Mouse (Mus musculus): ENCODE results near the gene Rnase9.
"Not testable (repeated sequence)": the region's sequence is repeated elsewhere in the genome, so short reads cannot be mapped to it uniquely, and the experiment has no call there.

The Rnase9 gene

DNA sequence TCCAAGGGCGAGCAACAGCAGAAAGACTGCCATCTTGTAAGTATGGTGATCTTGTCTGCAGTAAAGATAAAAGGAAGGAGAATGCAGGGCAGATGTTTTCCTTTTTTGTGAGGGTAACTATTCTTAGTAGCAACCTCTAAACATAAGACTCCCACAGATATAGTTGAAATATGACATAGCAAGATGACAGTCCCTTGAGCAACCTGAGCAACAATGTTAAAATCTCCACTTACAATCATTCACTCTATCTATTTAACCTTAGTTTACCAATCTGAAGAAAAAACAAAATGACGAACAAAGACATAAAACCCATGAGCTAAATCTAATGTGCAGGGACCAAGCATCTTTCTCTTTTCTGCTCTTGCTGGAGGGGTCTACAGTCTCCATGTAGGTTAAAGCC, 8.4 kb upstream of the Rnase9 start, which contains the start of gene Rnase11:
Rnase11 (minus strand) TSS at position 101 of the 400 bp plus-strand sequence.
- no peak for DNase-seq (ENCODE audit: low spot score in 2 of 2)

DNA sequence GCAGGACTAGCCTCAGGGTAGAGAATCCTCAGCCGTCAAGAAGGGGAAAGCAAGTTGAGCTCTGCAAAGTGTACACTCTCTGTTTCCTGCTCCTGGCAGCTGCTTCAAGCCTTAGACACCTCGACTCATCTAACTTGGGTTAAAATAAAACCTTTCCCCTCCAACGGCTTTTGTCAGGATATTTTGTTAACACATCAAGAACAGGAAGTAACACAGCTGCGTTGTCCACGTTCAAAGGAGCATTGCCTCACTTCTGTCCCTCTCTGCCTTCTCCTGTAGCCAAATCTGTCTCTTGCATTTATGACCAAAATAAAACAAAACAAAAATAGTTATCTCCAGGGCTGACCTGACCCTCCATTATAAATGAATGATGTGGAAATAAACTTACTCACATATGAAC, 6.2 kb upstream of the Rnase9 start:
- no peak for DNase-seq (ENCODE audit: low spot score in 2 of 2)

DNA sequence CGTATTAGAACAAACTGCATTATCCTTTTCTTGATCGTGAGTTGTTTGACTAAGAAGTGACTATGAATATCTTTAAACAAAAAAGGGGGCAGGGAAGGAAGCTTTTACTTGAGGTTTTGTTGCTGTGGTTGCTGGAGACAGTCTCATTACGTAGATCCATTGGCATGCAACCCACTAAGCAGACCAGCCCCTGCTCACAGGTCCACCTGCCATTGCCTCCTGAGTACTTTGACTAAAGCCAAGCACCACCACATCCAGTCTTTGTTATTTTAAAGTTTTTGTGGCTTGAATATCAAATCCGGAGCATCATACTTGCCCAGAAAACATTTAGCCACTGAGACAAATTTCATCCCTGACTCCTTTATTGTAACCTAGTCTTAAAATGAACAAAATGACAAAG, 5.5 kb downstream of the Rnase9 start:
- no peak for DNase-seq (ENCODE audit: low spot score in 2 of 2)

DNA sequence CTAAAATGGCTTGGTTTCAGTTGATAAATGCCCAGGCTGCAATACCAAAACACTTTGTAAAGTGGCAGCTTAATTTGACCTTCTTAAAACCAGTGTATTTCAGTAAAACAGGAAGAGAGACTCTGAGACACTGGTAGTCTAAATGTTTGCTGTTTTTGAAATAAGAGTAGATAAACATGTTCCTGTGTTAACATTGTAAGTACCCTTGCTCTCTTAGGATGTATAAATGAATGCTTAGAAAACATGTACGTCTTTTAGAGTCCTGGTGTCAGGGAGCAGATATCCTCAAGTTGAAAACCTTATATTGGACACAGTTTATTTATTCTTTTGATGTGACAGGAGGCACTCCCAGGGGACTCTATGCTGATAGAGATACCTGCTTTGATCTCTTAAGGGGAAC, 6.5 kb downstream of the Rnase9 start:
- DNase-seq (ENCODE audit: low spot score in 2 of 2), result no peak

DNA sequence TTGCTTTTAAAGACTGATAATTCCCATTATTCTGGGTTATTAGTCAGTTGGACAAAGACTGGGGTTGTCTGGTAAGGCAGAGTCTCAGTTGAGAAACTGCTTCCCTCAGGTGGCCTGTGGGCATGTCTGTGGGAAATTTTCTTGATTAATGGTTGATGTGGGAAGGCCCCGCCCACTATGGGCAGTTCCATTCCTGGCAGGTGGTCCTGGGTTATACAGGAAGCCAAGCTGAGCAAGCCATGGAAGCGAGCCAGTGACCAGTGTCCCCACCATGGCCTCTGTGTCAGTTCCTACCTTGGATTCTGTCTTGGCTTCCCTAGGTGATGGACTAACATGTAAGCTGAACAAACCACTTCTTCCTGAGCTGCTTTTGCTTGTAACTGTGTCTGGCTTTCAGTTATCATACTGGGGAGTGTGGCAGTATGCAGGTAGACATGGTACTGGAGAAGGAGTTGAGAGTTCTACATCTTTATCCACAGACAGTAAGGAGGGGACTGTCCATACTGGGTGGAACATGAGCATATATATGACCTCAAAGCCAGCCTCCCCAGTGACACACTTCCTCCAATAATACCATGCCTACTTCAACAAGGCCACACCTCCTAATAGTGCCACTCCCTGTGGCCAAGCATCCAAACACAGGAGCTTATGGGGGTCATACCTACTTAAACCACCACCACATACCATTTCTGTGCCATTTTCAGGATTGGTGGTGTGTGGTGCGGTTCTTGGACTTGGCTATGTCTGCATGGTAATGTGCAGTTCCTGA, 14.1 kb downstream of the Rnase9 start:
- no peak for DNase-seq (ENCODE audit: low spot score in 2 of 2)

DNA sequence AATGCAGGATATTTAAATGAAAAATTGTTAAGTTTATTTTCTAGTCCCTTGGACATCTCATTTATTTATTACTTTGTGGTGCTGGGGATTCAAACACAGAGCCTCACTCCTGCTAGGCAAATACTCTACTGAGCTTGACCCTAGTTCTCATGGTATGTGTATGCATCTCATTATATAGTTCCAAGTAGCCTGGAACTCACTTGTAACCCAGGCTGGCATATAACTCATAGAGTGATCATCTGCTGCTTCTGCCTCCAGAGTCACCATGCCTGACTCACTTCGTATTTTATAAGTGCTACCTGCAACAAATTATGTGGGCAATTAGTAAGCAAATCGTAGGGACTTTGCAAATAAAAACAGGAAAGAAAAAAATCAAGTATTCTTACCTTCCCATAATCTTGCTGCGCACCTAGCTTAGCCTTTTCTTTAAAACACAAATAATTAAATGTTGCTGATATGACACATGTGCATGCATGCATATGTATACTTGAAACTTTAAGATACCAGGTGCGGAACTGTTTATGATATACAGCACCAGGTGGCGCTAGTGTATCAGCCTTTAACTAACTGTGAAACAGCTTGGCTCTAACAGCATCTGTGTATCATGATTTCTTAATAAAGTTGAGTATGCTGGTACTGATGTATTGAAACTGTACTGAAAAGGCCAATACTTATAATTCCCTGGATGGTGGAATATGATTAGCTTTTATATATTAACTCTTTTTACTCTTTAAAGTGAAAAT, 15.1 kb downstream of the Rnase9 start:
- DNase-seq (ENCODE audit: low spot score in 2 of 2), result peak in 1 of 2 experiments; percentile 47

DNA sequence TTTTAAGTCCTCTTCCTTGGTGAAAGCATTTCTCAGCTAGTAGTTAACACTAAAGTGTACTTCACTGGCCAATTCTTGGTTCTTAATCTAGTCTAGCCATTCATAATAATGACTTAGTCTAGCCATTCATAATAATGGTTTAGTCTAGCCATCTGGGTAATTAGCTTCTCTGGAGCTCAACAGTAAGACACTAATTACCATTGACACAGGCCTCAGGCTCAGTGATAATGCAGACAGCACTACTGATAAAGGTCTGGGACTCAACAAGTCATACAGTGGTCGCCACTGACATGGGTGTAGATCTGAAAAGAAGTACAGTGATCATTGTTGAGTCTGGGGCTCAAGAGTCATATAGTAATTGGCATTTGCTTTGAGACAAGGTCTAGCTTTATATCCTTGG, 16.8 kb downstream of the Rnase9 start:
- DNase-seq (ENCODE audit: low spot score in 2 of 2), result no peak

DNA sequence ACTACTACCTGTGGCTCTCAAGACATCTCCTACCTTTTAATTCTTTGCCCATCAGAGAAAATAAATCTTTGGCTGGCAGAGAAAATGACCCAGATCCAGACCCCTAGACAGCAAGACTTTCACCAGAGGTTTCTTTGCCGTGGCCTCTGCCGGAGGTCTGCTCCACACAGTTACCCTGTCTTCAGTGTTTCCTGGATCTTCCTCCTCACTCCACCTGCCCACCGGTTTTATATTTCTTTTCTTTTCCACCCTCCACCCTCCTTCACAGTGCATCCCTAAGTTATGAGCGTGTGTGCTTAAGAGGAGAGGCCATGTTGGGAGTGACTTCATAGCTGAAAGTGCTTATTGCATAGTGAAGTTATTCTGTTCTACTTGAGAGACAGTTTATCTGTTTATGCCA, 18.2 kb downstream of the Rnase9 start:
- DNase-seq (ENCODE audit: low spot score in 2 of 2), result no peak

DNA sequence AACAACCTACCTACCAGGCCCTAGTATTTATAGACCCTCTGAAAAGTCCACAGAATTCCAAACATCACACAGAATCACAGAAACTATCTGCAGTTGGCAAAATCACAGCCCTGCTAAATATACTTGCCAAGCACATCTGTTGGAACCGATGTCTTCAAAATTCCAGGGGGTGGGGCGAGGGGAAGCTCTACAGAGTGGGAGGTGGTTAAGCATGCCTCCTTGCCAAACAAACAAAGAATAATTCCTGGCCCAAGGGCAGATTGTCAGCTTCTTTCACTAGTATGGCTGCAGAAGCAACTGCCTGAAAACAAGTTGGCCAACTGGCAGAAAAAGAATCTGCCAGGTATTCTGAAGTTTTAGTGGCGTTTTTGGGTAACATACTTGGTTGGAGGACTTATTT, 24.4 kb downstream of the Rnase9 start:
- DNase-seq (ENCODE audit: low spot score in 2 of 2), result no peak

DNA sequence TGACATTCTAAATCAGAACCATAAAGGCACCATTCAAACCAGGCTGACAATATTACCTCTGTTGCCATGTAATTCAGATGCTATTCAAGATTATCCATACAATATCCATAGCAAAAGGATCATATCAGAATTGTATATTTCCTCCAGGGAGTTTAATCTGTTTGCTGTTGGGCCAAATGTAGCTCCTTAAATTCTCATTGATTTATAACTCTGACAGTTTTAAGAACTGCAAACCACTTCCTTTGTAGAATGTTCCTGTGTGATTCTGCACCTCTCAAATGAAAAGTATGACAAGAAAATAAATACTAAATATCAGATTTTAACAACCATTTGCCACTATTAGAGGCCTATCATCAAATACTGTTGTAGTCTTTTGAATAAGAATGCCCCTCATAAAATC, 25.9 kb downstream of the Rnase9 start:
- DNase-seq (ENCODE audit: low spot score in 2 of 2), result no peak

DNA sequence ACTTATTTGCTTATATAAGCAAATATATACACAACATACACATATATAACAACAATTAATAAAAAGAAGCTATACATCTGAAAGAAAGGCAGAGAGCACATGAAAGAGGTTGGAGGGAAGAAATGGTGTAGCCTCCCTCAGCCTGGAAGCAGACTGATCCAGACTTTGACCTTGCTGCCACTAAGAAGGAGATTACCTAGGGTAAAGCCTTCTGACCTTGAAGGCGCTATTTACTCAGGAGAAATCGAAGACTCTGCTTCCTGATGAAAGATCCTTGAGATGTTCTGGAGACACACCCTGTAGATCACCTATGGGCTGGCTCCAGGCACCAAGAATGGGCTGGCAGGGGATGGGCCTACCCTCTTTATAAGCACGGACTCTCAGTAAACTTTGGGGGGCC, 26.9 kb downstream of the Rnase9 start:
- not testable (repeated sequence) for DNase-seq (ENCODE audit: low spot score in 2 of 2)

DNA sequence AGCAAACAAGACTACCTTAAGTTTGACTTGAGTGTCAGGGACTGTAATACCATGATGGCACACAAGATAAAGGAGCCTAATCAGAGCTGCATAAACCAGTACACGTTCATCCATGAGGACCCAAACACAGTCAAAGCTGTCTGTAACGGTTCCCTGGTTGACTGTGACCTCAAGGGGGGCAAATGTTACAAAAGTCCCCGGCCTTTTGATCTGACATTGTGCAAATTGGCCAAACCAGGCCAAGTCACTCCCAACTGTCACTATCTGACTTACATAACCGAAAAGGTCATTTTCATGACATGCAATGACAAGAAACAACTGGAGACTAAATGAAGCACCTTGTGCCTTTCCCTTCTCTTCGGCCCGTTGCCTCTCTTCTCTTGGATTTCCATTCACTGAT, 32.1 kb downstream of the Rnase9 start:
- DNase-seq (ENCODE audit: low spot score in 2 of 2), result no peak

DNA sequence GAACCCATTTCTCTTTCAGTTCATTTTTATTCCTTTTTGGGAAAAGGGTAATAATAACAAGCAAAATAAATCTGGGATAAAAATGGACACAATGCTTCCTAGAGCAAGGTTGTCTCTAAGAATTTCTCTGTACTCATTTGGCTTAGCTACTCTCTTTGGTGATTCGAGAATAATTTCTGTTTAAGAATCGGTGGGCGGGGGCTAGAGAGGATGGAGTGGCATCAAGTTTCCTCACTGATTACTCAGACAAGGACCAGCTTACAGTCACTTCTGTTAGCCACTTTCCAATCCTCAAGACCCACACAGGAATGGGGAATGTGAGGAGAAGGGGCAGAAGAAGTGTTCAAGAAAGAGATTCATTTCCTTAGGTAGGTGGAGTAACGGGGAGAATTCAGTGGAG, 32.9 kb downstream of the Rnase9 start:
- no peak for DNase-seq (ENCODE audit: low spot score in 2 of 2)

DNA sequence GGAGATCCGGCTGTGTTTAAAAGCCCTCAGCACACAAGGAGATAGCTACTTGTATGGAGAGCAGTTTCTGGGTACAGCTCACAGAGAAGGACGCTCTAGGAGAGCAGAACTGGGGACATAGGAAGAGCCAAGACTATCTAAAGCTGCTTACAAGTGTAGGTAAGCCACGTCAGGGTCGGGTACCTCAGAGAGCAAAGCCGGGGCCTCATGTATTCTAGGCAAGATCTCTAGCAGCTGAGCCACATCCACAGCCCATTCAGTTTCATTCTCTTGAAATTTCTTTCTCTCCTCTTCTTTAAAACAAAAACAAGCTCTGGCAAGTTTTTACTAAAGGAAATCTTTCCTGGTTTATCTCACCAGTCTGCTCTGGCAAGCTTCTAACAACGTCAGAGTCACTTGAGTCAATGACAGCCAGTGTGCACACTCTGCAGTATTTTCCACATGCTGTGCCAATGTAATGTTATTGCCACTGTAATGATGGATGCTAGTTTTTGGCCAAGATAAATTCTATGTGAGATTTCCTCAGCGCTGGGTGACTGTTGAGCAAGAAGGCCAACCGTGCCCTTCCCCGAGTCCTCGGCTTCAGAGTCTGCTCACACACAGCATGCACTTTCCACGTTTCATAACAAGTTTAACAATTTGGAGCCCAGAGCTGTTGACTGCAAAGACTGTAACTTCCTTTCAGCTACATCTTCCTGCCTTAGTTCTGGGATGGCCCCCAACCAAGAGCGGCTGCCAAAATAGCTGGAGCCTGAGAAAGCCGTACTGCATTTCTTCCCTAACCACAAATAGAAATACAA, 33.6 kb downstream of the Rnase9 start:
- DNase-seq (ENCODE audit: low spot score in 2 of 2), result peak in 1 of 2 experiments; percentile 3

DNA sequence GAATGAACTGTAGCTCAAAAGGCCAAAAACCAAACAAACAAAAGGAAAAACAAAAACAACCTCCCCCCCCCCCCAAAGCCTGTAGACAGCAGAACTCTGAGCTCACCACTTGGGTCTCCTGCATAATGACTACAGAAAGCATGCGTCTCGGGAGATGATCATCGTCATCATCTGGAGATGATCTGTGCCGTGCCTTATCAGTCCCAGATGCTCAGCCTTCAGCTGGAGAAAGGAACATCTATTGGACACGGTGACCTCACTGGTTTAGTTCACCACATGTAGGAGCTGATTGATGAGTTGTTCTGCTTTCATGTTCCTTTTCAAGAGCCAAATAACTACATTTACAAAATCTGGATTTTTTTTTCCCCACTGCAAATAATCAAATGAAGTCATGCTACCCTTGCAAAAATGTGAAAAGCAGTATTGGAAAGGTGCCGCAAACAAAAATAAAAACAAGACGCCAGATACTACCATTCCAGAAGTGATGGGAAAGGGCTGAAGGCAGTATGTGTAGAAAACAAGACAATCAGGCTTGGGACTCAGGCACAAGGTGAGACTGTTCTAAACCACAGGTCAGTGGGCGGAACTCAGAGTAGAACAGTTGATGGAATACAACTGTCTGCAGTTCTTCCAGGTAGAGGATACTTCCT, 34.4 kb downstream of the Rnase9 start, which contains the start of gene Rnase10:
Rnase10 (plus strand) TSS at position 600 of the 650 bp plus-strand sequence.
- no peak for DNase-seq (ENCODE audit: low spot score in 2 of 2)

DNA sequence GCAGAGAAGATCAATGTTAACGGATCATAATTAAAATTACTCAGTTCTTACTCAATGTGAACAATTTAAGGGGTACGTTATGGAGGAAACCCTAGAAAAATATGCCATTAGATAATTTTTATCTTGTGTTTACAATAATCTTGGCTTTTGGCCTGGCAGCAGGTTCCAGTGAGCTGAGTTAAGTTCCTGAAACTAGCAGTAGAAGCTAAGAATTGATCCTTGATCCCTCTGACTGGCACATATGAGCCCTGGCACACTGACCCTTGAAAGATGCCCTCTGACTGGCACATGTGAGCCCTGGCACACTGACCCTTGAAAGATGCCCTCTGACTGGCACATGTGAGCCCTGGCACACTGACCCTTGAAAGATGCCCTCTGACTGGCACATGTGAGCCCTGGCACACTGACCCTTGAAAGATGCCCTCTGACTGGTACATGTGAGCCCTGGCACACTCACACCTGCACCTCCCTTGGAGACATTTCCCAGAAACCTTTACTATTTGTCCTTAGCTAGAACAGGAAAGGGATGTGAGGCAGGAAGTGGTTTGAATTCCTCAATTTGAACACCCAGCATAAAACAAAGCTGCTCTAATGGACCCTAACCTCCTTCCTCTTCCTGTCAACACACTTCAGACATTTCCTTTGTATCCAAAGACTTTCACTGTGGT, 43.5 kb downstream of the Rnase9 start:
- no peak for DNase-seq (ENCODE audit: low spot score in 2 of 2)

DNA sequence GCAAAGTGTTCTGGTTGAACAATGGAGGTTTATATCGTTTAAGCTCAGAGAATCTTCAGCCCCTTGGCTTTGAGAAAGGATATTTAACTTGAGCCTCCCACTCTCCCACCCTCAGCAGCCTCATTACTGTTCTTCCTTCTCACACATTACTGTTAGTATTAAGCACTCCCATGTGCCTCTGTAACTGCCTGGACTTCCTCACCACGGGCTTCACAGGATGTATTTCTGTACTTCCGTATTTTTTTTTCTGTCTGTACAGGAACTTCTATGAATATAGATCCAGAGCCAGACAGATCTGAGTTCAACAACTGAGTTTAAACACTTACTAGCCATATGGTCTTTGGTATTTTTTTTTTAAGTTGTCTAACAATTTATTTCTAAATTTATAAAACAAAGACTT, 44.6 kb downstream of the Rnase9 start:
- no peak for DNase-seq (ENCODE audit: low spot score in 2 of 2)

DNA sequence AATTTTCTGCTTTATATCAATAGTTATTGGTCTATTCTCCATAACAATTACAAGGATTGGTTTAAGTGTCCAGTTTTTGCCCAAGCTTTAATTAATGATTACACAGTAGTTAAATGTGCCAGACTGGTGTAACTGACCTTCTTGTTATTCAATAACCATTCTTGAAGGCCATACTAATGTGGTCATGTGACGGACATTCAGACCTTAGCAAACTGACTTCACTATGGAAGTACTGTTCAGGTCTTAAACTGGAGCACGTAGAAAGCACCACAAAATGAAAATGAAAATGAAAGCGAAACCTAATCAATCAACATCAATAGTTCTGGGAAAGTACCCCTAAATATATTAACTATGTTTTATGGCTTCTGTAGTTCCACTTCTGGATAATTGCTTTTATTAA, 50.6 kb downstream of the Rnase9 start:
- no peak for DNase-seq (ENCODE audit: low spot score in 2 of 2)

Data from cerebellum, postnatal 4 days (tissue).